Mouse (Mus musculus) E14TG2a.4 (cell line): ENCODE data around the gene Slc6a16.

ENCODE experiments used
- H3K27me3 ChIP-seq: 2 replicates; pipeline ENCODE4 v1.6.1; 2014; ENCODE audit warnings: low read length, control low read depth; ENCODE audit not compliant: insufficient read depth
- H3K36me3 ChIP-seq: 2 replicates; pipeline ENCODE4 v1.6.1; 2014; ENCODE audit warnings: low read length, control low read depth; ENCODE audit not compliant: insufficient read depth
- H3K4me1 ChIP-seq: replicated peaks from 2 replicates; pipeline ENCODE4 v1.6.1; 2014; ENCODE audit warnings: low read depth, low read length, control low read depth
- H3K4me3 ChIP-seq: replicated peaks from 2 replicates; pipeline ENCODE4 v1.5.1; 2014; ENCODE audit warnings: mild to moderate bottlenecking, low read length
- H3K9me3 ChIP-seq: 2 replicates; pipeline ENCODE4 v1.6.1; 2014; ENCODE audit warnings: low read length, control low read depth
- CTCF ChIP-seq: conservative IDR thresholded peaks from 2 replicates; pipeline ENCODE4 v1.5.1; 2014; ENCODE audit warnings: low read length
- NANOG ChIP-seq: IDR thresholded peaks from 2 replicates; pipeline ENCODE4 v1.6.1; 2014; ENCODE audit warnings: borderline replicate concordance, low read length, mixed read lengths
- POU5F1 ChIP-seq: IDR thresholded peaks from 2 replicates; pipeline ENCODE4 v1.6.1; 2014; ENCODE audit warnings: low read length, borderline replicate concordance

Gene Slc6a16

DNA sequence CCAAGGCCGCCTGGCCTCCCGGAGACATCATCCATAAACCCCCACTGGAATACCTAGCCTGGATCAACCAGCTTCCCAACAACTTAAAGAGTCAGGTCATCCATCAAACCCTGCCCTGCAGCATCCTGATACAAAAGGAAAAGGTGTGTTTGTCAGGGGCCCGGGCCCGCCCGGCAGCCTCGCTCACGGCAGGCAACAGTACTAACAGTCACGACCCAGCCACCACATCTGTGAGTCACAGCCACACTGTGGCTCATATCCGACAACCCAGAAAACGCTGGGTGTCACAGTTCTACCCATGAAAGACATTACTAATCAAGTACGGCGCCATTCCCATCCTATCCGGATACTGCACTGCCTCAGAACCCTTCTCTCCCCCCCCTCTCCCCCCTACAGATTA lies 45.6 kb downstream of the Slc6a16 start:
- H3K9me3 ChIP-seq: peaks cover under 1% of the 10 kb centered on the region; the same call in 1 of the 2 replicates
- peaks cover 19% of the 10 kb centered on the region for H3K27me3 ChIP-seq
- no peak overlapping the region for H3K4me3 ChIP-seq
- H3K36me3 ChIP-seq: no peaks in the 10 kb centered on the region
- no peak for TF ChIP-seq POU5F1
- TF ChIP-seq CTCF: no peak
- no peak for TF ChIP-seq NANOG
- peaks cover 36% of the 10 kb centered on the region for H3K4me1 ChIP-seq

- H3K9me3 ChIP-seq: peaks cover 15% of the 10 kb centered on the region
- 0 out of 2 replicates have a peak, but pooled peaks cover 3% of the 10 kb centered on the region for H3K27me3 ChIP-seq
- H3K36me3 ChIP-seq: no peaks in the 10 kb centered on the region
- no peak overlapping the region for H3K4me3 ChIP-seq
- no peak for TF ChIP-seq CTCF
- TF ChIP-seq POU5F1: no peak
- no peak for TF ChIP-seq NANOG
- H3K4me1 ChIP-seq: peaks cover 31% of the 10 kb centered on the region
Observed at GRCm38 (mm10) chr7:45296626-45297025, 55.7 kb downstream of the Slc6a16 start.

GRCm38 (mm10) chr7:45297563-45297962 lies 56.7 kb downstream of the Slc6a16 start:
- no peak for TF ChIP-seq POU5F1
- TF ChIP-seq NANOG: no peak
- H3K4me3 ChIP-seq: no peak overlapping the region
- H3K27me3 ChIP-seq: 0 out of 2 replicates have a peak, but pooled peaks cover under 1% of the 10 kb centered on the region
- H3K4me1 ChIP-seq: peaks cover 31% of the 10 kb centered on the region
- H3K36me3 ChIP-seq: peaks cover 2% of the 10 kb centered on the region
- peaks cover 11% of the 10 kb centered on the region for H3K9me3 ChIP-seq

GRCm38 (mm10) chr7:45299752-45300151 lies 58.9 kb downstream of the Slc6a16 start:
- peaks cover 36% of the 10 kb centered on the region for H3K4me1 ChIP-seq
- H3K9me3 ChIP-seq: peaks cover 1% of the 10 kb centered on the region; the same call in 1 of the 2 replicates
- no peaks in the 10 kb centered on the region for H3K27me3 ChIP-seq
- peaks cover 23% of the 10 kb centered on the region for H3K36me3 ChIP-seq
- no peak overlapping the region for H3K4me3 ChIP-seq
- TF ChIP-seq NANOG (no peak), POU5F1 (no peak), CTCF (peak; percentile 59)

- Histone ChIP-seq H3K4me3 (no peak overlapping the region), H3K36me3 (peaks cover 24% of the 10 kb centered on the region), H3K4me1 (peaks cover 40% of the 10 kb centered on the region), H3K9me3 (no peaks in the 10 kb centered on the region), H3K27me3 (no peaks in the 10 kb centered on the region)
- TF ChIP-seq CTCF: peak; percentile 60
- TF ChIP-seq NANOG: no peak
Observed at GRCm38 (mm10) chr7:45300270-45300669, 59.4 kb downstream of the Slc6a16 start.

DNA sequence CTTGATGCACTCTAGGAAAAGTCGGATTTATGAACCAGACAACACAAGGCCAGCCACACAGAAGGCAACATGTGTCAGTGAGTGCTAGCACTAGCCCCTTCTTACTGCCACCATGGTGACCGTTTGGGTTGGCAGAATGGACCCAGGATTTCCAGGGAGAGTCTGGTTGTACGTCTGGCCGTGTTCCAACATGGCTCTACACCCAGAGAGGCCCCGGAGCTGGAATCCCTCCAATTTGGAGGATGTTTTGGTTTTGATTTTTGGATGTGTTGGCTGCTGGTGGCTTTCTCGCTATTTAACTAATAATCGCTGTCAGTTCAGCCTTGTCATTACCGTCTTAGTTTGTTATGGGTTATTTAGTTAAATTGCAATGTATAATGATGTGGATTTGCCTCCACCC lies 61.7 kb downstream of the Slc6a16 start:
- no peak for TF ChIP-seq POU5F1
- no peak for TF ChIP-seq NANOG
- TF ChIP-seq CTCF: no peak
- H3K27me3 ChIP-seq: no peaks in the 10 kb centered on the region
- peaks cover 41% of the 10 kb centered on the region for H3K4me1 ChIP-seq
- peaks cover 41% of the 10 kb centered on the region for H3K36me3 ChIP-seq
- H3K9me3 ChIP-seq: no peaks in the 10 kb centered on the region
- H3K4me3 ChIP-seq: no peak overlapping the region

DNA sequence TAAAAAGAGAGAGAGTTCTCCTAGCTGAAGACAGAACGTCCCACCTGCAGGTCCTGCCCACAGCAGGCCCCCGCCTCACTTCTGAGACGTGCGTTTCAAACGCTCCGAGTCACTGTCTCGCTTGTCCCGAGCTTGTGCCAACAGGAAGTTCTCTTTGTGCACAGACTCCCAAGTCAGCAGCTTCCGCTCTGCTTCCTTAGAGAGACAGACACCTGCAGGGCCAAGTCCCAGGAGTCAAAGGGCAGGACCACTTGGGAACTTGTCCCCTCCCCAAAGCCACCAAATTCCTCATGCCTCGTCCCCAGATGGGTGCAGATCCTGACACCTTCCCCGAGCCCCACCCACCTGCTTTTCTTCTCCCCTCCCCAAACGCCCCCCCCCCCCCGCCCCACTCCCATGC lies 64.0 kb downstream of the Slc6a16 start:
- H3K9me3 ChIP-seq: no peaks in the 10 kb centered on the region
- TF ChIP-seq NANOG: no peak
- no peak for TF ChIP-seq POU5F1
- TF ChIP-seq CTCF: no peak
- H3K36me3 ChIP-seq: peaks cover 55% of the 10 kb centered on the region
- no peaks in the 10 kb centered on the region for H3K27me3 ChIP-seq
- H3K4me1 ChIP-seq: peaks cover 49% of the 10 kb centered on the region
- peak overlapping the region; percentile 52 for H3K4me3 ChIP-seq

DNA sequence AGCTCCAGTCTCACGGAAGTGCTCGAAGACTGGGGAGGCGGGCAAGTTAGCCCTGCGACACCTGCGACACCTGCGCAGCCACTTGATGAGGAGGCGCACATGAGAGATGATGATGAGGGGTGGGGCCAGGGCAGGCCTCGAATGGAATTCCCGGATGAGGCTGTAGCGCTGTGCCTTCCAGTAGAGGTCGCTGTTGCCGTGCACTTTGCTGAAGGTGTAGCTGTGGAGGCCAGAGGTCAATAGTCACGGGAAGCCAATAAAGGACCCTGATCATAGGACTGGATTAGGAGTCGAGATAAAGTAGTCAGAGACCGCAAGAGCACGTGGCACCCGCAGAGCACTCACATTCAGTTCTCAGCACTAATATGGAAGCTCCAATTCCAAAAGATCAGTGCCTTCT lies 64.4 kb downstream of the Slc6a16 start:
- Histone ChIP-seq H3K9me3 (no peaks in the 10 kb centered on the region), H3K4me3 (peak overlapping the region; percentile 52), H3K36me3 (peaks cover 59% of the 10 kb centered on the region), H3K27me3 (no peaks in the 10 kb centered on the region), H3K4me1 (peaks cover 49% of the 10 kb centered on the region)
- peak; percentile 79 for TF ChIP-seq CTCF
- no peak for TF ChIP-seq NANOG
- TF ChIP-seq POU5F1: no peak

DNA sequence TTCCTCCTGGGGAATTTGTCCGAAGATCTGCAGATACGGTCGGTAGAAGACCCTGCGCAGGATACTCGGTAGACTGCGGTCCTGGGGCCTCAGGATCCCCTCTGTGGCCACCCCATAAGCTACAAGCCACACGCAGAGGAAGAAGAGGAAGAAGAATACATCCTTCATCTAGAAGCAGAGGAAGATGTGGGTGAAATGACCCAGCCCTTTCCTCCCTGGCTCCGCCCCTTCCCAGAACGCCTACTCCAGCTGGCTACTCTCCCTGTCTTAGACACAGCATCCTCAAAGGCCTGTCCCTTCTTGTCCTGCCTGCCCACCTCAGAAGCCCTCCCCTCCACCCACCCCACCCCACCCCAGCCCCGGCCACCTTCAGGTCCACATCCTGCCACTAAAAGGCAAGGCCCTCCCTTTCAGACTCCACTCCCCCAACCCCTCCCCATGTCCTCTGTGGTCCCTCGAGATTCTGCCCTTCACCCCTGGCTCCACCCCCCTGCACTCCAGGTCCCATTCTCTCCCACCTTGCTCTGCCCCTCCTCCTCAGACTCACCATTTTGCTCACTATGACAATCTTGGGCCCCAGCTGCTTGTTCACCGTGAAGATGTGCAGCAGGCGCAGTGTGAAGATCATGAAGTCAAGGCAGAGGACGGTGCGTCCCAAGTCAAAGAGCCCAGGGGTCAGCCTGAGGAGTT lies 67.8 kb downstream of the Slc6a16 start:
- no peaks in the 10 kb centered on the region for H3K9me3 ChIP-seq
- H3K4me3 ChIP-seq: peak overlapping the region; percentile 45
- no peak for TF ChIP-seq POU5F1
- TF ChIP-seq CTCF: no peak
- no peak for TF ChIP-seq NANOG
- H3K27me3 ChIP-seq: no peaks in the 10 kb centered on the region
- peaks cover 76% of the 10 kb centered on the region for H3K36me3 ChIP-seq
- H3K4me1 ChIP-seq: peaks cover 60% of the 10 kb centered on the region
